Mouse (Mus musculus): ENCODE results near the gene Sema4b.

GRCm38 (mm10) chr7:80244851-80245250 lies 58.2 kb downstream of the Sema4b start:
- no peak for TF ChIP-seq CTCF (IDR thresholded peaks at IDR 0.05; ENCODE audit: extremely low read depth, insufficient read depth, low read length)
- no peak for TF ChIP-seq POLR2A (IDR thresholded peaks at IDR 0.05; ENCODE audit: extremely low read depth, insufficient read depth, low read length)

Measured in cortical plate, adult 2 months (tissue).